Mouse (Mus musculus): ENCODE results near the gene Cfdp1.

The Cfdp1 gene

DNA sequence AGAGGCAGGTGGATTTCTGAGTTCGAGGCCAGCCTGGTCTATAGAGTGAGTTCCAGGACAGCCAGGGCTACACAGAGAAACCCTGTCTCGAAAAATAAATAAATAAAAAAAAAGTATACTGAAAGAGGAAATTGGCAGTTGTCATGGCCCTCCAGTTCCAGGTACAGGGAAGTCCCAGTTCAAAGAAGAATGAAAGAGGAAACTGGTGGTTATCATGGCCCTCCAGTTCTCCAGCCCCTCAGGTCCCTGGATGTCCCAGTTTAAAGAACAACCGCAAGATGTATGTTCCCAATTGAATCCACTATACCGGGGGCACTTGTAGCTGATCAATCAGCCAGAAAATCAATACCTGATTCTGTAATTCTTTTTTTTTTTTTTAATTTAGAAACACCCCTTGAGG is 77.6 kb downstream of the Cfdp1 start:
- Histone ChIP-seq H3K4me3 (replicated peaks; ENCODE audit: low read length) (no peak overlapping the region), H3K36me3 (ENCODE audit: insufficient read depth, low read length) (peaks cover 92% of the 10 kb centered on the region), H3K4me1 (replicated peaks; ENCODE audit: low read depth, low read length) (peaks cover 69% of the 10 kb centered on the region), H3K9me3 (ENCODE audit: low read length) (no peaks in the 10 kb centered on the region), H3K27me3 (ENCODE audit: insufficient read depth, low read length) (no peaks in the 10 kb centered on the region)
- no peak for TF ChIP-seq NANOG (IDR thresholded peaks at IDR 0.05; ENCODE audit: borderline replicate concordance, low read length)

DNA sequence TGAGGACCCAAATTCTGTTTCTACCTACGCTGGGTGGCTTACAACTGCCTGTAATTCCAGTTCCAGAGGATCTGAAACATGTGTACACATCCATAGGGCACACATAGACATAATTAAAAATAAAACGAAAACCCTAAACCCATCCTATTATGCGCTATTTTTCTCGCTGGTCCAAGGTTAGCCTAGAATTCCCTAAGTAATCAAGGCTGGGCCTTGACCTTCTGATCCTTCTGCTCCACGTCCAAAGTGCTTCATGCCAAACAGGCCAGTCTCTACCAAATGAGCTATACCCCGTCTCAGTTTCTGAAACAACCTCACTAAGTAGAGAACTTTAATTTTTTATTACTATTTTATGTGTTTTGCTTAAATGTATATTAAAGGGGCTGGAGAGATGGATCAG is 78.3 kb downstream of the Cfdp1 start:
- Histone ChIP-seq H3K4me1 (replicated peaks; ENCODE audit: low read depth, low read length) (peaks cover 70% of the 10 kb centered on the region), H3K9me3 (ENCODE audit: low read length) (no peaks in the 10 kb centered on the region), H3K4me3 (replicated peaks; ENCODE audit: low read length) (no peak overlapping the region), H3K27me3 (ENCODE audit: insufficient read depth, low read length) (no peaks in the 10 kb centered on the region), H3K36me3 (ENCODE audit: insufficient read depth, low read length) (peaks cover 92% of the 10 kb centered on the region)
- TF ChIP-seq POU5F1 (IDR thresholded peaks at IDR 0.05; ENCODE audit: borderline replicate concordance, low read length) (no peak), NANOG (IDR thresholded peaks at IDR 0.05; ENCODE audit: borderline replicate concordance, low read length) (no peak), CTCF (conservative IDR thresholded peaks at IDR 0.05; ENCODE audit: low read length) (no peak)

DNA sequence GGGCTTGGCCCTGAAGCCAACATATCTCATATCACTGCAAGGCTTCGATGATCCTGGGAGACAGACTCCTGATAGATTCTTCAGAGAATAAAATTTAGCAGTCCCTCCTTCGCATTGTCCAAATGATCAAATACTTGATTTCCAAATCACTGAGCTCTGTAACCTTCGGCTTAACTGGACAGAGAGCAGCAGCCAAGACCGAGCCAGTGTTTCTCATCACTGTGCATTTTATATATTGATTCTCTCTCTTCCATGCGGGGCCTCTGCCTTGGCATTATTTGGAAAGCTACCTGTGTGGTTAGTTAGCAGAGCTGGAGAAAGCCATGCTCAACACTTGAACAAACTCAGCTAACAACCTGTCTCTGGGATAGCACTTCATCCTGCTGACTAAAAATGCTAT is 80.6 kb downstream of the Cfdp1 start:
- H3K4me1 ChIP-seq (replicated peaks; ENCODE audit: low read depth, low read length), result peaks cover 71% of the 10 kb centered on the region
- peaks cover 75% of the 10 kb centered on the region for H3K36me3 ChIP-seq (ENCODE audit: insufficient read depth, low read length)
- H3K9me3 ChIP-seq (ENCODE audit: low read length), result no peaks in the 10 kb centered on the region
- no peak overlapping the region for H3K4me3 ChIP-seq (replicated peaks; ENCODE audit: low read length)
- TF ChIP-seq NANOG (IDR thresholded peaks at IDR 0.05; ENCODE audit: borderline replicate concordance, low read length) (no peak), CTCF (conservative IDR thresholded peaks at IDR 0.05; ENCODE audit: low read length) (no peak), POU5F1 (IDR thresholded peaks at IDR 0.05; ENCODE audit: borderline replicate concordance, low read length) (no peak)
- H3K27me3 ChIP-seq (ENCODE audit: insufficient read depth, low read length), result no peaks in the 10 kb centered on the region

DNA sequence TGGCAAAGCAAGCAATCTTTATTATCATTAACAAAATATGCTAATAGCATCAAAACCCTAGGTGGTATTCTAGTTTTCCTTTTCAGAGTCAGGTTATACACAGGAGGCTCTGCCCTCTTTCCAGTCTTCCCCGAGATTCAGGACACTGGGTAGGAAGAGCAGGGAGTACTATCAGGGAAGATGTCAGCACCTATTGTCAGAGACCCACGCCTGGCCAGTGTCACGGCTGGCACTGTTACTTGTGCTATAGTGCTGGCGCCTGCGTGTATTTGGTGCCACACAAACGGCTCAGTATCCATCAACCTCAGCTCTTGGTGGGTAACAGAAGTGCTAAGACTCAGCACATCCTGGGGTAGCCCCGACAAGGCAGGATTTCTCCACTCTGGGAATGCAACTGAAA is 81.0 kb downstream of the Cfdp1 start:
- Histone ChIP-seq H3K4me1 (replicated peaks; ENCODE audit: low read depth, low read length) (peaks cover 75% of the 10 kb centered on the region), H3K9me3 (ENCODE audit: low read length) (no peaks in the 10 kb centered on the region), H3K27me3 (ENCODE audit: insufficient read depth, low read length) (no peaks in the 10 kb centered on the region), H3K36me3 (ENCODE audit: insufficient read depth, low read length) (peaks cover 75% of the 10 kb centered on the region), H3K4me3 (replicated peaks; ENCODE audit: low read length) (no peak overlapping the region)
- no peak for TF ChIP-seq POU5F1 (IDR thresholded peaks at IDR 0.05; ENCODE audit: borderline replicate concordance, low read length)
- no peak for TF ChIP-seq NANOG (IDR thresholded peaks at IDR 0.05; ENCODE audit: borderline replicate concordance, low read length)
- TF ChIP-seq CTCF (conservative IDR thresholded peaks at IDR 0.05; ENCODE audit: low read length), result no peak

DNA sequence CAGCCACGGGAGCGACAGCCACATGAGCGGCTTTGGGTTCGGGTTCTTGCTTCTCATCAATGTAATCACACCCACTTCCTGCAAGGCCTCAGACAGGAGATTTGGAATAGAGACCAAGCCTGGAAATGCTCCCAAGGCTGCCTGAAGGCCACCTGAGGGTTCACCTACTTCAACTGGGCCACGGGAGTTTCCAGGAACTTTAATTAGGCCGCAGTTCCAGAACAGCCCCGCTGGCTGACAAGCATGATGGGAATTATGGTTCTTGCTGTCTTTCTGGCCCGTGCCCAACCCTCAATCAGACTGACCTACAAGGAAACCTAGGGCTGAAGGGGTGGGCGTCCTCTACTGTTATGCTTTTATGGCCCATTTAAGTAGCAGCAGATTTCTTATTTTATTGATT is 82.0 kb downstream of the Cfdp1 start:
- Histone ChIP-seq H3K27me3 (ENCODE audit: insufficient read depth, low read length) (no peaks in the 10 kb centered on the region), H3K4me3 (replicated peaks; ENCODE audit: low read length) (no peak overlapping the region), H3K4me1 (replicated peaks; ENCODE audit: low read depth, low read length) (peaks cover 85% of the 10 kb centered on the region), H3K9me3 (ENCODE audit: low read length) (no peaks in the 10 kb centered on the region), H3K36me3 (ENCODE audit: insufficient read depth, low read length) (peaks cover 75% of the 10 kb centered on the region)
- TF ChIP-seq CTCF (conservative IDR thresholded peaks at IDR 0.05; ENCODE audit: low read length) (no peak), POU5F1 (IDR thresholded peaks at IDR 0.05; ENCODE audit: borderline replicate concordance, low read length) (no peak), NANOG (IDR thresholded peaks at IDR 0.05; ENCODE audit: borderline replicate concordance, low read length) (no peak)

DNA sequence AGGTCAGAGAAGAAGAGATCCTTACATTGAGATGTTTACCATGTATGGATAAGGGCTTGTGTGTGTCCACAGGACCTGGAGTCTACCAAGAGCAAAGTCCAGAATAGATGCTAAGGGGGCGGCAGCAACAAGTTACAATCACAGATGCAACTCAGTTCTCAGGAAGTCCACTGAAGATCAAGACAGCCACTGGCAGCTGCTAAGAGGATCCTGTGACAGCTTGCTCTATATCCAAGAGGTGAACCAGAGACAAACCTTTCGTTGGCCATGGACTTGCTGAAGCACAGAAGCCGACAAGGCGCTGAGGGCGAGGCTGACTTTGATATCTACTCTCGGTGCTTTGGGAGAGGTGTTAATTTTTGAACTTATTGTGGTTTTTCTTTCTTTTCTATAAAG is 82.5 kb downstream of the Cfdp1 start:
- Histone ChIP-seq H3K9me3 (ENCODE audit: low read length) (no peaks in the 10 kb centered on the region), H3K36me3 (ENCODE audit: insufficient read depth, low read length) (peaks cover 75% of the 10 kb centered on the region), H3K4me3 (replicated peaks; ENCODE audit: low read length) (no peak overlapping the region), H3K27me3 (ENCODE audit: insufficient read depth, low read length) (no peaks in the 10 kb centered on the region), H3K4me1 (replicated peaks; ENCODE audit: low read depth, low read length) (peaks cover 89% of the 10 kb centered on the region)
- TF ChIP-seq POU5F1 (IDR thresholded peaks at IDR 0.05; ENCODE audit: borderline replicate concordance, low read length) (no peak), CTCF (conservative IDR thresholded peaks at IDR 0.05; ENCODE audit: low read length) (no peak), NANOG (IDR thresholded peaks at IDR 0.05; ENCODE audit: borderline replicate concordance, low read length) (no peak)

DNA sequence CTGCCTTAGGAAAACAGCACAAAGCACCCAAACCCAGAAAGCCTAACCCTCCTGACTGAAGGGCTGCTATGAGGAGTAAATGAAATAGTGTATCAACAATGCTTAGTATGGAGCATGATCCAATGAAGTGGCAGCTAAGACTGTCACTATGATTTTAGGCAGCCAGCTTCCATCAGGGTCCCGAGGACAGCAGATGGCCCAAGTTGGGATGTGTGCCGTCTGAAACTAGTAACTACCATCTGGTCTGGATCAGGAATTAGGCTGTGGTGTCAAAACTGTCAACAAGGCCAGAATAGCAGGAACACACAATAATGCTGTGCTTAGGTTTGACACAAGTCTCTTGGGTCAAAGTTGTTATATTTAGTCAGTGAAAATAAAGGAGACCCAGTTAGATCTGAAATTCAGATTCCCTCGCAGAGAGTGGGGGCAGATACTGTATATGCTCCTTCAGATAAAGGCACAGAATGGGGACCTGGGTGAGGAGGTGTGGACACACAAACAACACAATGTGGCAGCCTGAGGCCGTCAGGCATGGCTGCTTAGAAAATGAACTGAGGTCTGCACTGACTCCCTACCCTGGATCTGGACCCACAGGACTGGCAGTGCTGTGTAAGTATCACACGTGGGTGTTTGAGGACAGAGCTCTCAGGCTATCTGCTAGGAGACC is 83.0 kb downstream of the Cfdp1 start:
- peaks cover 95% of the 10 kb centered on the region for H3K4me1 ChIP-seq (replicated peaks; ENCODE audit: low read depth, low read length)
- TF ChIP-seq POU5F1 (IDR thresholded peaks at IDR 0.05; ENCODE audit: borderline replicate concordance, low read length), result no peak
- TF ChIP-seq NANOG (IDR thresholded peaks at IDR 0.05; ENCODE audit: borderline replicate concordance, low read length), result no peak
- TF ChIP-seq CTCF (conservative IDR thresholded peaks at IDR 0.05; ENCODE audit: low read length), result no peak
- H3K4me3 ChIP-seq (replicated peaks; ENCODE audit: low read length), result no peak overlapping the region
- H3K27me3 ChIP-seq (ENCODE audit: insufficient read depth, low read length), result no peaks in the 10 kb centered on the region
- H3K9me3 ChIP-seq (ENCODE audit: low read length), result no peaks in the 10 kb centered on the region
- H3K36me3 ChIP-seq (ENCODE audit: insufficient read depth, low read length), result peaks cover 76% of the 10 kb centered on the region

DNA sequence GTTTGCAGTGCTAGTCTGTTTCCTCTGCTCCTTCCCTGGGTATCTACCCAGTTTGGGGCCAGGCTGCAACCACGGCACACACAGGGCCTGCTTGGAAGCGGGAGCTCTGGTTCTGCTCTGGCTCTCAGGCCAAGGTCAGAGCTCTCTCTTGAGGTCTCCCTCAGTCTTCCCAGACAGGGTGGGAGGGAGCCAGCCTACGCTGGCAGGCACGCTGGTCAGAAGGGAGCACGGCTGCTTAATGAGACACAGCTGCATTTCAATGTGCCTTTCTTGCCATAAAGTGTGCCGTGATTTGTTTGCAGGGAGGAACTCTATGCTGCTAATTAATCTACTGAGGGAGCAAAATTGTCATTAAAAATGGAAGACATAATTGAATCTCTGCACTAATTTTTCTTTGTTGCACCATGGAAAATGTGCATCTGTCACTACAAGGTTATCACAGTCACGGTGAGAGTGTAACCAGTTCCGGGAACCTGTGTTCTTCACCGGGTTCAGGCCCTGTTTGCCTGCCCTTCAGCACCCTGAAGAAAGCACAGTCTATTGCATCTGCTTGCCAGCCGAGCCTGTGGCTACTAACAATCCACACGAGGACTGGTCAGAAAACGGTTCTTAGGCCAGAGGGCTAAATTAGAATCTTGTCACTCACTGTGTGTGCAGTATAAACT is 84.2 kb downstream of the Cfdp1 start:
- H3K27me3 ChIP-seq (ENCODE audit: insufficient read depth, low read length), result no peaks in the 10 kb centered on the region
- TF ChIP-seq CTCF (conservative IDR thresholded peaks at IDR 0.05; ENCODE audit: low read length) (no peak), NANOG (IDR thresholded peaks at IDR 0.05; ENCODE audit: borderline replicate concordance, low read length) (no peak), POU5F1 (IDR thresholded peaks at IDR 0.05; ENCODE audit: borderline replicate concordance, low read length) (no peak)
- peaks cover 97% of the 10 kb centered on the region for H3K4me1 ChIP-seq (replicated peaks; ENCODE audit: low read depth, low read length)
- H3K36me3 ChIP-seq (ENCODE audit: insufficient read depth, low read length), result peaks cover 68% of the 10 kb centered on the region
- H3K9me3 ChIP-seq (ENCODE audit: low read length), result no peaks in the 10 kb centered on the region
- peak overlapping the region; percentile 67 for H3K4me3 ChIP-seq (replicated peaks; ENCODE audit: low read length)

DNA sequence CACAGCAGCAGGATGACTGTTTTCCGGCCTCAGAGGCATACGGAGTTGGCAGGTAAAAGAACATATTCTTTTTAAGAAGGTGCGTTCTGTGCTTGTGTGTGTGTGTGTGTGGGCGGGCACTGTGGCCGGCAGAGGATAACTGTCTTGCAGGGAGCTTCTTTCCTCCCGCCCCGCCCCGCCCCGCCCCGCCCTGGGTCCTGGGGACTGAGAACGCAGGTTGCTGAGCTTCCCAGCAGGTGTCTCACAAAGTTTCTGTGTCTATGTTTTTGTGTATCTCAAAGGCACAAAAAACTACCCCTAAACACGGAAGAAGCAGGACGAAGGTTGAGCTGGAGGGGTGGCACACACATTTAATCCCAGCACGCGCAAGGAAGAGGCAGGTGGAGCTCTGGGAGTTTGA is 84.8 kb downstream of the Cfdp1 start:
- Histone ChIP-seq H3K4me3 (replicated peaks; ENCODE audit: low read length) (peak overlapping the region; percentile 67), H3K9me3 (ENCODE audit: low read length) (no peaks in the 10 kb centered on the region), H3K27me3 (ENCODE audit: insufficient read depth, low read length) (no peaks in the 10 kb centered on the region), H3K36me3 (ENCODE audit: insufficient read depth, low read length) (peaks cover 62% of the 10 kb centered on the region), H3K4me1 (replicated peaks; ENCODE audit: low read depth, low read length) (peaks cover 93% of the 10 kb centered on the region)
- no peak for TF ChIP-seq POU5F1 (IDR thresholded peaks at IDR 0.05; ENCODE audit: borderline replicate concordance, low read length)
- TF ChIP-seq CTCF (conservative IDR thresholded peaks at IDR 0.05; ENCODE audit: low read length), result no peak
- TF ChIP-seq NANOG (IDR thresholded peaks at IDR 0.05; ENCODE audit: borderline replicate concordance, low read length), result no peak

All from E14TG2a.4 (cell line).